Mouse (Mus musculus) MN1 (cell line): ENCODE data around the gene Adprhl2.
A peak's percentile ranks its signal among the peaks of the same experiment; 100 is the strongest.

Experiments used
- DNase-seq: peaks from one replicate; pipeline ENCODE4 v3.0.0-alpha.2; 2016; ENCODE audit warnings: low spot score

The Adprhl2 gene

DNA sequence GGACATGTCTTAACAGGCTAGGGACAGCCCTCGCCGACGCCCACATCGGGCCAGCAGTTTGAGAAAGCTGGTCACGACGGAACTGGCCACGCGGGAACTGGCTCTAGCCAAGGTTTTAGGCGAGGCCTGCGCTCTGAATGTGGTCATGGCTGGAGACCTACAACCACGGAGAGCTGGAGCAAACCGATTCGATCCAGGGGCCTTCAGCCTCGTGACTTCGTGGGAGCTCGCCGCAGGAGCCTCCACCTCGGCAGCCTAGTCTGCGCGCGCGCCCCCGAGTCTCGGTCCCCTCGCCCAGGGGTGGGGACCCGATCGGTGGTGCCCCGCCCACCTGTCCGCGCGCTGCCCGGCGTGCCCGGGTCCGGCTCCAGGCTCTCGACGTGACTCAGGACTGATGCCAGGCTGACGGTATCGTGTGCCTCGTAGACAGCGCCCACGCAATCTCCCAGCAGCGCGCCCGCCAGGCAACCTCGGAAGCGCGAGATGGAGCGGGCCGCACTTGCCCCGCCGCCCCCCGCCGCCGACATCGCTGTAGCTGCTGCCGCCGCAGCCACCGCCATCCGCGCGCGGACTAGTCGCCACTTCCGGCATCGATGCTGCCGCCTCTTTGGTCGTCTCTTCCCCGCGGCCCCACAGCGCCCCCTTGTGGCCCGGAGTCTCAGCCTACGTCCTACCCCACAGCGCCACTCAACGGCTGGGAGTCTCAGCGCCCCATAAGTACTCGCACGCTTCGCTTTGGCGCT is at the start of gene Adprhl2:
Gene Adprhl2, minus strand, starts transcription at position 593 of the 743 bp plus-strand sequence.
- peak; percentile 96 for DNase-seq

DNA sequence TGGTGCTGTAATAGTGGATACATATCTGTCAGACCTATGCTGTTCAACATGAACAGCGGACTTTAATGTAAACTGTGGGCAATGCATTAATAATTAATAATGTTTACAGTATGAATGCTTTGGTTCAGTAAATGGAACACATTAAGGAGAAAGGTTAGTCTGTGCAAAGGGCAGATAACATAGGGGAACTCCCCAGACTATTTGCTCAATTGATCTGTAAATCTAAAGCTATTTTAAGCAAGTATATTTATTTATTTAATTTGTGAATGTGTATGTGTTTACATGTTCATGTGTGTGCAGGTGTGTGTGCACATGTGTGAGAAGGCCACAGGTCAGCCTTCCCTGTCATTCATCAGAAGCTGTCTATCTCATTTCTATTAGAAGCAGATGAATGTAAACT is 38.6 kb upstream of the Adprhl2 start:
- DNase-seq: no peak

DNA sequence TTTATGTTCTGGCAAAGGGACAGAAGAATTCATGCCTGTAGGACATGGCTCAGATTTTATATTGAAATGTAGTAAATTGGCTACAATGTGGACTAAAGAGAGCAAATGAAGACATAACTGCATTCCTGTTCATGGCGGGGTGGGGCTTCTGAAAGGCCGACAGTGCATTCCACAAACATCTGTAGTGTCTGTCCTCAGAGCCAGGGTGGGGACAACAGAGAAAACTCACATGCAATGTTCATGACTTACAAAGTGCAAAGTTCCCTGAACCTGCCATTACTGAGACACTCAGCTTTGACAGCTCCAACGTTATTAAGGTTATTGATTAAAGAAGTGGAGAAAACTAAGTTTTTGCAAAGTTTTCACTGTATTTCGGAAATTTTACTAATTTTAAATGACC is 21.9 kb upstream of the Adprhl2 start:
- DNase-seq: no peak

DNA sequence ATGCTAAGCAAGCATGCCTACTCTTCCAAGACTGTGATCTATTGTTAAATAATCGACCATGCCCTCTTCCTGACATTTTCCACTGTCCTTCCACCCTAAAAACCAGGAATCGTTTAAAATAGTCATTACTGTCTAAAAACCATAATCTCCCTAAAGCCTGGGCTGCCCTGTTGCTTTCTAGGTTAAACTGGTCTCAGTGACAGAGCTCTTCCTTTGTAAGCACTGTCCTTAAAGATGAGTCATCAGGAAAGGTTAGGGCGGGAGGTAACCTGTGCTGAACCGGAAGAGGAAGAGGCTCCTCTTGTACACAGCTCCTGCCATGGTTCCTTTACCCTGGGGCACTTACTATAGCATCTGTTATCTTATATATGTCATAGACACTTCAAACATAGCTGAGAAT is 18.0 kb upstream of the Adprhl2 start:
- no peak for DNase-seq

DNA sequence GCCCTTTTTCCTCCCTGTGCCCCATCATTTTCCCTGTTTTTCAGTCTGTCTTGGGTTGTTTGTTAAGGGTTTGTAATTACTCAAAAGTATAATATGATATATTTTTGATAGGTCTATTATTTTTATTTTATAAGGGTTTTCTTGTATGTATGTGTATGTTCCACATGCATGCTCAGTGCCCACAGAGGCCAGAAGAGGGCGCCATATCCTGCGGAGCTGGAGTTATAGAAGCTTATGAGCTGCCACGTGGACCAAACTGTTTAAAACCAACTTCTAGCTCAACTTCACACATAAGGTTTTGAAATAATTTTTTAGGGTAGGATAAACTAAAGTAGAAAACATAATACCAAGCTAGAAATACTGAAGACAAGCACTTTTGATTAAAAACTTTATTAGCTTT is 10.9 kb upstream of the Adprhl2 start:
- DNase-seq: no peak

DNA sequence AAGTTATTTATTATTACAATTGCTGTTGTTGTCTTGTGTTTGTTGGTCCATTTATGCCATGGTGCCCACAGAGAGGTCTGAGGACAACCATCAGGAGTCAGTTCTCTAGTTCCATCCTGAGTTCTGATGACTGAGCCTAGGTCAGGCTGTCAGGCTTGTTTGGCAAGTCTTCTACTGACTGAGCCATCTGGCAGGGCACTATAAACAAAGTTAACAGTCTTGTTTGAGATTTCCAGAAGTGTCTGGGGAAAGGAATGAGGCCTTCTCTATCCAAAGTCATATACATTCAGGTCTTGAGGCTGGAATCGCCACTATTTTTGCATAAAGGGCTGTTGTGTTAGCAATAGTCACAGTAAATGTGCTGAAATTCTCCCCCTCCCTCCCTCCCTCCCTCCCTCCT is 10.2 kb upstream of the Adprhl2 start:
- no peak for DNase-seq

DNA sequence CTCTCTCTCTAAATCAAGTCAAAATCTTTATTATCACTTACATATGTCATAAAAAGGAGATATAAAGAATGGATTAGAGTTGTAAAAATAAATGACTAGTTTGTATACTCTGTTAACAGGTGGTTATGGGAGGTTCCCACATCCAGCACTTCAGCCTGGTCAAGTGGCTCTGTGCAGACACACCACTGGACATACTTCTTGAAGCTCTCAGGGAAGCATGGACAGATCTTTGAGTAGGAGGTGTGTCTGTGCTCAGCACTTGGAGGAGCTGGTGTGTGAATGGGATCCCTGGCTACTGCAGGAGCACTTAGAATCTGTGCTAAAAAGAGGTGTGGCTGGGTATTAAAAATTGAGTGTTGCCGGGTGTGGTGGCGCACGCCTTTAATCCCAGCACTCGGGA is 8.8 kb upstream of the Adprhl2 start:
- DNase-seq: no peak

DNA sequence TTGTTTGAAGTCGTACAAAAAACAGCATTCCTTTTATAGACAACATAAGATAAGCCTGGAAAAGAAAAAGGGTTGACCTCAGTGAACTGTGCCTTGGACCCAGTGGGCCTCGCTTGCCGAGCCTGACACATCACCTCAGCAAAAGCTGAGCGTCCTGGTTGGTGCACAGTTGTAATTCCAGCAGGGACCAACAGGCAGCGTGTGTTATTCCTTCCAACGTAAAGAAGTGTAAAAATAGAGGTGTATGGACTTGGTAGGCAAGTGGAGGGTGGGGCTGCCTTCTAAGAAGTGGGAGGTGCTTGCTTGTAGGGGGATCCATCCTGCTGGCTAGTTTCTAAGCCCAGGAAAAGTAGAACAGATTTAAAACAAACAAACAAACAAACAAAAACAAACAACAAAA is 4.5 kb upstream of the Adprhl2 start:
- DNase-seq: no peak

DNA sequence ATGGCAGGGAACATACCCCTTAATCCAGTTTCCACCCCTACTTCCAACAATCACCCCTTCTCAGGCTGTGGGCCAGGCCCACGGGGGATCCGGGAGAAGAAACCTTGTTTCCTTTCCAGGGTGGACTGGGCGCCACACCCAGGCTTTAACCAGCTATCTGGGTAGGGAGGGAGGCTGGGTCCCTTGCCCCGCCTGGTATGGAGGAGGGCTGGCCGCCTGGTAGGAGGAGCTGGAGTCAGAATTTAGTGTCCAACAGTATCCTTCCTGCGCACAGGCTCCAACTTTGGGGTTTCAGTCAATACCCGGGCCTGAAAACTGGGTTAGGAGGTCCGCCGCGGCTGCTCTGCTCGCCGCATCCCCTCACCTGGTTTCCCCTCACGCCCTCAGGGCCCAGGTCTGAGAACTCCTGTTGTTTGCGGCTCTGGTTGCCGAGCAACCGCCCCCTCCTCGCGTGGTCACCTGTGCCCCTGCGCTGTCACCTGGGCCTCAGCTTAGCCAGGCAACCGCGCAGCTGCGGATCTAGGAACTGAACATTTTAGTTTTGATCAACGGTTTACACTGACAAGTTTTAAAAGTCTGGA is 3.9 kb upstream of the Adprhl2 start, which contains the start of gene Tekt2:
Gene Tekt2, minus strand, starts transcription at position 408 of the 581 bp plus-strand sequence.
- DNase-seq: no peak

DNA sequence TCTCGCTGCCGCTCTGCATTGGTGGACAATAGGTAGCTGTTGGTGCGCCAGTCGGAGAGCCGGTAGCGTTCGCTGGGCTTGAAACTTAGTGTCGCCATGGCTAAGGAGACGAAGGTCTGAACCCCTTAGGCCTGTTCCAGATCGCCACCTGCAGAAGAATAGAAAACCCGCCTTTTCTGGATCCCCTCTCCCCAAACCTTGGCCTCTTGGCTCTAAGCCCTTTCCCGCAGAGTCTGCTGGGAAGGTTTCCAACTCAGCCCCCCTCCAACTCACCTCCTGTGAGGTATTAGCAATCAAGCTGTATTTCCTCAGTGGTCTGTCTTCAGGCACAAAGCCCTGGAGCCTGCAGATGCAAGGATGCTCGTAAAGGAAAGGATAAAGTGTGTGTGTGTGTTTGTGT is 3.4 kb upstream of the Adprhl2 start:
- no peak for DNase-seq

DNA sequence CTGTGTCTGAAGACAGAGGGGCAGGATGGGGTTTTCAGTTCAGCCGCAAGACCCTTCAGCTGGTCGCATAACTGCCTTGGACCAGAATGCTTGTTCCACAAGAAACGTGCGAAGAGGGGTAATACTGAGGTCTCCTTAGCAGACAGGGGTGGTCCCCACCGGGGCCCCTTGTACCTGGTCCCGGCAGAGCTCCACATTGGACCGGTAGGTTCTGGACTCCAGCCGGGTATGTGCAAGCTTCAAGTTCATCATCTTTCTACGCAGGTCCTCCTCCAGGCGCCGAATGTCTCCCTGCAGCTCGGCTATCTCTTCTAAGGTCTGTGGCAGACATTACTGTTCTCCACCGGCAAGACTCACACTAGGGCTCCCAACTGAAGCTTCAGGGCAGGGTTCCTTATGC is 1.1 kb upstream of the Adprhl2 start:
- DNase-seq: no peak

DNA sequence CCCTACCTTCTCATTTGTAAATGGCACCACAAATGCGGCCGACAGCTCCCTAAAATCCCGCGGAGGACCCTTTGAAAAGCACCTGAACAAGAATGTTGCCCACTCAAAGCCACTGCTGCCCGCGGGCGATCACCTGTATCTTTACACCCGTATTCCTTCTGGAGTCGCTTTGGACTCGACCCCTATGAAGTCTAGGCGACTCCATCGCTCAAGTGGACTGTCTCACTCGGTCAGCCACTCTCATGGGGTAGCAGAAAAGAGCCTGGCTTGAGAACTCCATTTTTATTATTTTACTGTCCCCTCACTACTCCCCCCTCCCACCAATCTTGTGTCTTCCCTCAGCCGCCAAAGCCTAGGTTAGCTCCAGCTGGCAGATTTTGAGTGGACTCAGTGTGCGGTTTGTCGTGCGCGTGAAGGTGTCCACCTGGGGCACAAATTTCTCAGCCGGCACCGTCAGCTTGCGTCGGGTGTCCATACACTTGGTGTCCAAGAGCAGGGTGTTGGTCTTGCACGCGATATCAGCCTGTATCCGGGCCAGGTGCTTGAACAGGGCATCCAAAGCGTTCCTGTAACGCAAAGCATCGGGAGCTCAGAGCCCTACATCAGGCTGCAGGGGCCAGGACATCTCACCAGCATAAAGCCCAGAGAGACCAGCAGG is 480 bp upstream of the Adprhl2 start:
- no peak for DNase-seq

DNA sequence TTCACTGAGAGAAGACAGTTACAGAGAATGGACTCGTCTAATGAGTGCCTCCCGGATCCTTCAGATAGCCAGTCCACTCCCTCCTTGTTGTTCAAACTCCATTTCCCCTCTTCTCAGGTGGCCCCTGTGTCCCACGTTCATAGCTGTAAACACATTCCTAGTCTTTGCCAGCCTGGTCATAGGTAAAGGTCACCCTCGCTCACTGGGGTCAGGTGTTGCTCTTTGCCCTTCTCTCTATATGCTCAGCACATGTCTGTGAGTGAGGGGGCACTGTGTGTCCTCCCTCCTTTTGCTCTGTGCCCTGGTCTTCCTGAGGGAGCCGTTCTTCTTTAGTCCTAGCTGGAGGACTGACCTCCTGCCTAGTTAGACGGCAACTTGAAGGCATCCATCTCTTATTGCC is 1.7 kb downstream of the Adprhl2 start:
- no peak for DNase-seq

DNA sequence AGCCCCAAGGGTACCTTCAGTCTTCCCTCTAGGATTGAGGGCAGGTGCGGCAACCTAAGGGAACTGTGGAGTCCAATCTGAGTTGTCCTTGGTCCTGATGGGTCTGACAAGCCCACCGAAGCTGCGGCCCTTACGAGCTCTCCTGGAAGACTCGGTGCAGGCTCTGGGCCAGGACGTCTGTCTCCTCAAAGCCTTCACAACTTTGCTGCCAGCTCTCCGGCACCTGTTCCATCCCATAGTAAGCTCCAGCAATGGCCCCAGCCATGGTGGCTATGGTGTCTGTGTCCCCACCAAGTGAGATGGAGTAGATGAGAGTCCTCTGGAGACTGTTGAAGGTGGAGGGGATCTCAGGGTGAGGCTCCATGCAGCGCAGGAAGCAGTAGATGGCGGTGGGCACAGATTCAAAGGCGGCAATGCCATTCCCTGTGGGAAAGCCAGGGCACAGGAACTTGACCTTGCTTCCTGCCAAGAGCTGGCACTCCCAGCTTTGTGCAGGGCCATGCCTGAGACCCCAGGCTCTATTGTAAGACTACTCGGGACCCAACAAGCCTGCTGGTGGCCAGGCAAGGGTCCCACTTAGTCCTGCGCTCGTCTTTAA is 5.0 kb downstream of the Adprhl2 start:
- DNase-seq: no peak

DNA sequence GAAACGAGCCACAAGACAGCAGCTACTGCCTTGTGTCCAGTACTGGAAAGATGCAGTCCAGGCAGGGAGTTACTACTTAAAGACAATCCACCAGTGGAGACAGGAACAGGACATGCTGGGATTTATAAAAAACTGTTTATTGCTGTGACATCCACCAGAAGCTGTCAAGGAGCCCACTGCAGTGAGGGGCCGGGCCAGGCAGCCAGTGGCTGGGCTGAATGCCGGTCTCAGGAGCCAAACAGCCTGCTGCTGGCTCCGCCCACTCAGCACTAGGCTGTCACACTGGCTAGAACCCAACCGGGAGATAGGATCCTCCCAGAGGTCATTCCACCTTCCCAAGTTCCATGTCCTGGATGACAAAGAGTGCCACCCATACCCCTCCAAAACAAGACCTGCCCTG is 5.6 kb downstream of the Adprhl2 start:
- DNase-seq: peak; percentile 66

DNA sequence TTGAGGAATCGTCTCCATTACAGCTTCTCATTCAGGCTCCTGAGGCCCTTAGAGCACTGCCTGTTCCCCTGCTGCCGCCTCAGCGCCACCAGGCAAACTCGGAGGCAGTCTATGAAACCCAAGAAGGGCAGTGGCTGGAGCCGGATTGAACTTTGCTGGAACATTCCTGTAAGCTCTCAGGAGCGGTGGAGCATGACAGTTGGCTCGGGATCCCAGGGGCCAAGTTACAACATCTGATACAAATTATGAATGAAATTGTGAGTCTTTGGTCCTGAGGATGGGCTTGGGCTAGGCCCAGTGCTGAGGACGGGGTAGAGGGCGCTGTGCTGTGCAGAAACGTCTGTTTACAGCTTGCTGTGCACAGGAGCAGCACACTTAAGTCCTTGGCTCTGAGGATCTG is 7.1 kb downstream of the Adprhl2 start:
- DNase-seq: no peak

DNA sequence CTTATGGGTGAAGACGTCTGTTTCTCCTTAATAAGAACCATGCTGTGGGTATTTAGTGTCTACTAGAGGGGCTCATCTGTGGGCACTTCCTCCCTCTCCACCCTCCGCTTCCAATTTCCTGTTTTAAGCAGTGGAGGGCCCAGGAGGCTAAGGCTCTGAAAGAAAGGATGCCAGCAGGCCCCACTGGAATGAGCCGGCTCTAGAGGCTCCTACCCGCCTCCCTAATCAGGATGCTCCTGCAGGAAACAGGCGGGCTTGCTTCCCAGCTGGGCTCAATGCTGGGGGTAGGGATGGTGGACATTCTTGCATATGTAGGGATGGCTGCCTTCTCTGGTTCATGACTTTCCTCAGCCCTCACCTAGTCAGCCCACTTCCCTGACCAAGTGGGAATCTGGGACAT is 8.3 kb downstream of the Adprhl2 start:
- DNase-seq: no peak

DNA sequence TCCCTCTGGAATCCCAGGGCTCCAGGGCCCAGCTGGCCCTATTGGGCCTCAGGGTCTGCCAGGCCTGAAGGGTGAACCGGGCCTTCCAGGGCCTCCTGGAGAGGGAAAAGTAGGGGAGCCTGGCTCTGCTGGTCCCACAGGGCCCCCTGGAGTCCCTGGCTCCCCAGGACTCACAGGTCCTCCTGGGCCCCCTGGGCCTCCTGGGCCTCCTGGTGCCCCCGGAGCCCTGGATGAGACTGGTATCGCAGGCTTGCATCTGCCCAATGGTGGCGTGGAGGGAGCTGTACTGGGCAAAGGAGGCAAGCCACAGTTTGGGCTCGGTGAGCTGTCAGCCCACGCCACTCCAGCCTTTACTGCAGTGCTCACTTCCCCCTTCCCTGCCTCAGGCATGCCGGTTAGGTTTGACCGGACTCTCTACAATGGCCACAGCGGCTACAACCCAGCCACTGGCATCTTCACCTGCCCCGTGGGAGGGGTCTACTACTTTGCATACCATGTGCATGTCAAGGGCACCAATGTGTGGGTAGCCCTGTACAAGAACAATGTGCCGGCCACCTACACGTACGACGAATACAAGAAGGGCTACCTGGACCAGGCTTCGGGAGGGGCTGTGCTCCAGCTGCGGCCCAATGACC is 9.8 kb downstream of the Adprhl2 start:
- DNase-seq: no peak

DNA sequence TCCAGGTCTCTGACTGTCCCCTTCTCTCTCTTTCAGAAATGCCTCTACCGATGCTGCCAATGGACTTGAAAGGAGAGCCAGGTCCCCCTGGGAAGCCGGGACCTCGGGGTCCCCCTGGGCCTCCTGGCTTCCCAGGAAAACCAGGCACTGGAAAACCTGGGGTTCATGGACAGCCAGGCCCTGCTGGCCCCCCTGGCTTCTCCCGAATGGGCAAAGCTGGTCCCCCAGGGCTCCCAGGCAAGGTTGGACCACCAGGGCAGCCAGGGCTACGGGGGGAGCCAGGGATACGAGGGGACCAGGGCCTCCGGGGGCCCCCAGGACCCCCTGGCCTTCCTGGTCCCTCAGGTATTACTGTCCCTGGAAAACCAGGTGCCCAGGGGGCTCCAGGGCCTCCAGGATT is 11.2 kb downstream of the Adprhl2 start:
- DNase-seq: no peak

DNA sequence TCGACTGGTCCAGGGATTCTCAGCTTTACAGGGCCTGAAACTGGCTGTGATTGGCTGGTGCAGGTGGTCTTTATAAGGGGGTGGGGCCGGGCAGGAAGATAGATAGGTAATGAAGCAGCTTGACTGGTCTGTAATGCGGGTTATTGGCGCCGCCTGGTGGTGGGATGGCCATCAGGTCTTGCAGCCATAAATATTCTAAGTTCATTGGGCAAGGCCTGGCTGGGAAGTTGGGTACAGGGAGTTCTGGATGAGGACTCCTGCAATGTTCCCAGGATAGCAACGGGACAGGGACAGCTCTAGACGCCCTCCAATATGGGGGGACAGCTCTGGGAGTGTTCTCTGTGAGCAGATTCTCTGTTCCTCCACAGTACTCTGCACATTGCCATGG is 11.6 kb downstream of the Adprhl2 start:
- DNase-seq: peak; percentile 79

DNA sequence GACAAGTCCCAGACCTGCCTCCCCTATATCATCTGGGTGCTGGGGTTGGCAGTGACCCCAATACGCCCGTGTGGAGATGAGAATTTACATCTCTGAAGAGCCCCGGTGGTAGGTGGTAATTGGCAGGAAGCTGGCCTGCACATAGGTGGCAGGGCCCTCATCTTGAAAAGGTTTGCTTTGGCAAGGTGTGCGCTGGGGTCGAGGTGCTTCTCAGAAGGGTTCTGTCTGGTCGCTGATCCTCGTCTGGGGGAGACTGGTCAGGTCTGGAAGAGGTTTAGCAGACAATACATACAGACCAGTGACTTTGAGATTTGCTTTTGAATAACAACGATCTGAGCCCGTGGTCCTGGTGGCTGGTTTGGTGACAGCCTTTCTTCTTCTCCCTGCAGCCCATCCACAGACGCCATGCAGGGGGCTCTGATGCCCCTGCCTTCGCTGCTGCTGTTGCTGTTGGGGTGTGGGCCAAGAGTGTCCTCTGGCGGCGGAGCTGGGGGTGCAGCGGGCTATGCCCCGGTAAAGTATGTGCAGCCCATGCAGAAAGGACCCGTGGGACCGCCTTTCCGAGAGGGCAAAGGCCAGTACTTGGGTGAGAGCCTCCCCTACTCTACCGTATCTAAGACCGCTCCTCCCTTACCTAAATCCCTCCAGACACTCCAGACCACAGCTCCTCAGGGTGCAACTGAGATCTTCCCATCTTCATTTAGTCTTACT is 12.1 kb downstream of the Adprhl2 start:
- no peak for DNase-seq

DNA sequence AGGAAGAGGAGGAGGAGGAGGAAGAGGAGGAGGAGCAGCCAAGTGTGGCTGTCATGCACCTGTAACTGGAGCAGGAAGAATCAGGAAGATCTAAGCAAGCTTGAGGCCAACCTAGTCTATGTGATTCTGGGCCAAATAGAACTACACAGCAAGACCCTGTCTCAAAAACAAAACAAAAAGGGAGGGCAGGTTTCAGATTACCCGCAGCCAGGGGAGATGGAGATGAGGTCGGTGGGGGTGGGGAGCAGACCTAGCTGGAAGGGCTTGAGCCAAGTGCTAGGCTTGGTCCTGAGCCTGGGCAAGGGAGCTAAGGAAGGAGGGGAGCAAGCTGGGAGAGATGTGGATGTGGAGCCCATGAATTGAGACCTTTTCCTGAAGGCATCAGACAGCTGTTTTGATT is 14.7 kb downstream of the Adprhl2 start:
- DNase-seq: no peak
